Mouse (Mus musculus) forelimb bud, embryonic 11.5 days (tissue): ENCODE results near the gene Hddc2.

Experiments used
- DNase-seq: peaks from one replicate; pipeline ENCODE4 v3.0.0-alpha.2; 2012; ENCODE audit warnings: low read depth, low spot score

Hddc2 gene

DNA sequence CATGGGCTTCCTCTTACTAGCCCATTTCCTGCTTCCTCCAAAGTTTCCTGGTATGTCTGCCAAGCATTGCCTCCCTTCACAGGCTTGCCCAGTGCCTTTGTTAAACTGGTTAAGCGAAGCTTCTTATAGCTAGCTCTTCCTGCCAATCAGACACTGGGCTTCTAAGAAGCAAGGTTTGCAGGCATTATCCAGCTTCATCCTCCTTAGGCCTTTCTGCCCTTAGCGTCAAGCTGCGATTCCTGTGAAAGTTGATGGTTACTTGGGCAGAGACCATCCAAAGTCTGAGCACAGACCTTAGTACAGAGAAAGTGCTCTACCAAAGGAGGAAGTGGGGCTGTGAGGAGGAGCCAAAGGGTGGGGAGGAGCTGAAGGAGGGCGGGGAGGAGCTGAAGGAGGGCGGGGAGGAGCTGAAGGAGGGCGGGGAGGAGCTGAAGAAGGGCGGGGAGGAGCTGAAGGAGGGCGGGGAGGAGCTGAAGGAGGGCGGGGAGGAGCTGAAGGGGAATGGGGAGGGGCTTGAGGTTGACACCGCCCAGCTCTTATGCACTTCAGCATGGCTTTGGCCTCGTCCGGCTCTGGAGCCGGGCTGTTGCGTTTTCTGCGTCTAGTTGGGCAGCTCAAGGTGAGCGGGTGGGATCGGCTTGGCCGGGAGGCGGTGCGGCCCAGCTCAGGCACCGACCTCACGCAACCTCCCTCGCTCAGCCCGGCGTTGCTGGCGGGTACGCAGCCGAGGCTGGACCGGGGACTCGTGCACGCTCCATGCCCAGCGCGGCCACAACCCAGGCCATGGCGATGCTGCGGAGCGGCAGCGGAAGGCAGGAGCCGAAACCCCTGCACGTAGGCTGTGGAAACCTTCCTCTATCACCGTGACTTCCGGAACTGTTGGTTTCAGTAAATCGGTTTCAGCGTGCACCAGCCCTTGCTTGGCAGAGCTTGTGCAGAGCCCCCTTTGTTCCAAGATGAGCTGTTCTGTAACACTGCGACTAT lies at the start of gene Hddc2:
Hddc2 (plus strand) TSS at position 519 of the 984 bp plus-strand sequence.
- peak; percentile 90 for DNase-seq

DNA sequence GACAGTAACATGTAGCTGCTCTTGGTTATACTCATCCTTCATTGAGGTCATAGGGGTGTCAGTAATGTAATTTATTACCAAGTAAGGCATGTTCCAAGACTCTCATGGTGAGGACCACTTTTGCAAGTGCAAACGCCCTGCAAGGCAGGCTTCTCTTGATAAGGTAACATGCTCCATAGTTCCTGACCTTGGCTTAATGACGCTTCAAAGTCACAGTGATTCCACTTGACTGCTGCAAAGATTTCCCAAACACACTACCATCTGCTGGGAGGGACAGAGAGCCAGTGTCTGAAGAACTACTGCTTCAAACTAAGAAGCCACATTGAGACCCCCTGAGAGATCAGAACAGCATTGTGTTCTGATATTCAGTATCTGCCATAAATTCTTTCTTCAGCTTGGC lies 40.4 kb upstream of the Hddc2 start:
- DNase-seq = no peak

DNA sequence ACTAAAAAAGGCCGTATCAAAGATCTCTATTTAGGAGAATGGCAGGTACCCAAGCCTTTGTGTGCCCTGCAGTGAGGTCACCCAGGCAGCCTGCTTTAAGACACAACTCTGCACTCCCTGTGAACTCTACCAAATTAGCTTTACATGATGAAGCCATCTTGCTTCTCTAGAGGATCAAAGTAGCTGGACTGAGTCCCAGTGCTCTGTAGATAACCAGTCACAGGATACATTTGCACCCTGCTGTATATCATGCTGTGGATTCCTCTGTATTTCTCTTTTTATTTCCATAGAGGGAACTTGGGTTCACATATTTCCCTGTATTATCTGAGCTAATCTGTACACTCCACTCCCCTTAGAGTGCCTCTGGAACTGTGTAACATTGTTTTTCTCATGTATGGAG lies 40.0 kb upstream of the Hddc2 start:
- no peak for DNase-seq

DNA sequence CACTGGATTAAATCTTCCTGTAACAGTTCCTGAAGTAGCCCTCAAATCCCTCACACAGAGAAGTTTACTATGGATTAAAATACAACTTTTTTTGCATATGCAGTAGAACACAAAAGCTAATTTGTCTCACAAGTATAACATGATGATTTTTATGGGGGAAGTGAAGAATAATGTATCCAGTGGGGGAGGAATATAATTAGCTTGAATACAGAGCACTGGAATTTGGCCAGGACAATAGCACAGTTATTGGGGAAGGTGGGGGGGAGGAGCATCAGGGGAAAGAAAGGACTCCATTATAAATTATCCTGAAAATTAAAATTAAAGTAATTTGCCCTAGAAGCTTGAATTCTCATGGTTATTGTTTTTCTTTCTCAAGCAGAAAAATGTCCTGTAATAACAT lies 25.4 kb upstream of the Hddc2 start:
- DNase-seq = no peak

DNA sequence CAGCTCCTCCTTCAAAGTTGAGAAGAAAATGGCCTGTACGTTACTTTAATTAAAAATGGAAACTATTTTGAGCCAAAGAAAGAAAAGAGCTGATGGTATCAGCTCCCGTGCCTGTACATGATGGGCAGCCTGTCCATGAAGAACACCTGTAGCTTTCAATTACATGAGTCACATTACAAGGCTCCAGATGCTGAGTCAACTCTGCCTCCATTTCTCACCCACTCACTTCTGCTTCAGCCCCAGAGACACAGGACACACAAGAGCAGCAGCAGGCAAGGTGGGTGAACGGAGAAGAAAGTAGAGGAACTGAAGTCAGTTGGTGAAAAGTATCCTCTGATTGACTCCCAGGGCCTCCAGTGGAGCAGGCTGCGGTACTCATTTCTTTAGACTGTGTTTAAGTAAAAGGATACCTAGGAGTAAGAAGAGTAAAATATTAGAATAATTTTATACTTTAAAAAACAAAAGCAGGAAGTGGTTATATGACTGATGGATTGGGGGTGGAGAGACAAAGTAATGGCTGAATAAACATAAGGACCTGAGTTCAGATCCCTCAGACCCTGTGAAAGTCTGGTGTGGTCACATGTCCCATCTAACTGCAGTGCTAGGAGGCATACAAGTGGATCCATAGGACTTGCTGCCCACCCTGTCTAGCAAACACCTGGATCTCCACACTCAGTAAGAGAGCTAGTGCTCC lies 24.3 kb upstream of the Hddc2 start:
- no peak for DNase-seq

DNA sequence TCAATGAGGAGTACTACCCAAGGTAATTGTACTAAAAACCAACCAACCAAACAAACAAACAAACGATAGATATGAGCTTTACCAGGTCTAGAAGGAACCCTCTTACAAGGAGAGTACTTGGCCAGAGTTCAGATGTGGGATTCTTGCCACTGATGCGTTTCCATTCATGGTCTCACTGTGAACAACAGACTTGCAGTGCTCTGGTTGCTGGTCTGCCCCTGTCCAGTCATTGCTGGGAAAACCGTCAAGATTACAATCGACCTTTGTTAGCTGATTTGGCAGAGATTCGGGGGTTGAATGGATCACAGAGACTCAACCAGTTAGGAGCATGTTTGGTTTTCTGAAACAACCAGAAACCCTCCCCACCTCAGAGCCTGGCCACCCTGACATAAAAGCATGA lies 17.5 kb upstream of the Hddc2 start:
- DNase-seq = no peak

DNA sequence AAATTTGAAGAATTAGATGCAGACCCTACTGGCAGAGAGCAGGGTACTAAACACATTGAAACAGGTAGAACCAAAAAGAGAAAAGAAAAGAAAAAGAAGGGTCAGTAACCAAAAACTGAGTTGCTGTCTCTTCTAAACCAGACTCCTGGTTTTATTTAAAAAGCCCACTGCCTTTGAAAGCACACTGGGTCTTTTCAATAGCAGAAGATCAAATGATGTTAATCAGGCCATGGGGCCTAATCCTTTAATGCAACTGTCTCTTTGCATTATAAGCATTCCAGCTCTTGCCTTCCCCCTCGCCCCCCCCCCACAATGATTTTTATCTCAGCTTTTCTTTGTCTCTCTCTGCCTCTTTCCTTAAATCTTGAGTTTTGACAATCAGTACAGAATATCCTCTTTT lies 16.7 kb upstream of the Hddc2 start:
- DNase-seq = no peak

DNA sequence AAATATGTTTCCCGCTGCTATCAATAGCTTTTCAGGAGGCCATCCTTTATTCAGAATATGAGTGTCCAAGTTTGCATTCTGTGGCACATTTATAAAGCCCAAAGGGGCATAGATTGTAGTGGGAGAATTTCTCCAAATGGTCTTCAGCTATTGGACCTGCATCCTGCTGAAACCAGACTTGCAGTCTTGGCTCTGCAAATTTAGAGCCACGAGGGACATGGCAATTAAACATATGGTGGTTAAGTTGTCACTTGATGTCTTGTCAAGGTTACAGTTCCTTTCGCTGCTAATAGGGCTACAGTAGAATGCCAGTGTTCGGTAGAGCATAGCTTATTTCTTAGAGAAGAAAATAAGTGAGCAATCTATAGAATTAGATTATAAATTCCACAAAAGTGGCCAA lies 16.1 kb upstream of the Hddc2 start:
- DNase-seq = no peak

DNA sequence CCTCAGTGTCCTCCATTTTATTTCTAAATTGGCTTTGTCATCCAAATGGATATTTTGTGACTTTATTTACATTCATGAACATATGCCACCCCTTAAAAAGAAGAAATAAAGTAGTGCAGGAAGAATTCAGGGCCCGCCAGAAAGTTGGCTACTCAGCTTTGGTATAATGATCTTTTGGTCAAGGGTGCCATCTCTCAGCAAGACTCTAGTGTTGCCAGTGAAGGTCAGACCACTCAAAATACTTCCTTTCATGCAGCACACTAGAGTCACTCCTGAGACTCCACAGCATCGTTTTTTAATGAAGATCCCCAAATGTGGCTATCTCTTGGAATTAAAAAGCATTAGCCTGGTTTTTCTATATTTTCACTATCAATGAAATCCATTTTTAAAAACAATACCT lies 14.9 kb upstream of the Hddc2 start:
- no peak for DNase-seq

DNA sequence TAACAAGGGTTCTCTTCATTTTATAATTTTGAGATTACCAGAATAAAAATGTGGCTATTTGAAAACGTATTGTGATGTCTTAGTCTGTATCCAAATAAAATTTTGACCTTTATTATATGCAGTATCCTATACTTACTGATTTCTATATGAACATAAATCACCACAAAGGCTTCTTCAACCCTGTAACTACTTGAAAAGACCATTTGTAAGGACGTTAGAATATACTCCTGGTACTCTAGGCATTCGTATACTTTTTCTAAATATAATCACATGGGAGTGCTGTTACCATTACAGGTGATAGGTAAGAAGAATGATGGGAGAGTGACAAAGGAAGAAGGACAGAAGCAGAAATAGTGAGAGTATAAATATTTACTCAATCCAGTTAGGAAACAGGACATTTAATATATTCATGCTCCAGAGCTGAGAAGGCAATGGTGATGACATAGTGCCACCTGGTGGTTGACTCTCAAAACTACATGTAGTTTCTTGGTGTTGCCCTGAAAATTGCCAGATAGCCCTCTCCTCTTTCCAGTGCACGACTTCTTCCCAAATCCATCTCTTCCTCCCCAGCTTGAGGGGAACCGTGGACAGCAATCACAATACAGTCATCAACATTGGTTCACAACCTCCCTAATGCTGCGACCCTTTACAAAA lies 14.1 kb upstream of the Hddc2 start:
- DNase-seq = peak; percentile 84

DNA sequence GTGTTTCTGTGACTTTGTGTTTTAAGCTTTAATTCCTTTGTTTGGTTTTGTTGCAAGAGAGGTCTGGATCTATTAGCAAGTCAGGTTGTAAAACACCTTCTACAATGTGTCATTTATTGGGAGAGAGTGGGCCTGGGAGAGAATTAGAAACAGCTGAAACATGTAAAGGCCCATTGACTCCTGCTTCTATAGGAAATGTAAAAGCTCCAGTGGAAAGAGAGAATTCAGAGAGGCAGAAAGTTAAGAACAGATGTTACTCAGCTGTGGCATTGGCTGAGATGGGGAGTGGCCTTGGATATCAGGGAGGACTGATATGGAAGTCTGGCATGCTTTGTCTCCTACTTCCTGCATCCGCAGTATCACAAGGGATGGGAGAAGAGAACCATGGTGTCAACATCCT lies 12.9 kb upstream of the Hddc2 start:
- DNase-seq = peak; percentile 85

DNA sequence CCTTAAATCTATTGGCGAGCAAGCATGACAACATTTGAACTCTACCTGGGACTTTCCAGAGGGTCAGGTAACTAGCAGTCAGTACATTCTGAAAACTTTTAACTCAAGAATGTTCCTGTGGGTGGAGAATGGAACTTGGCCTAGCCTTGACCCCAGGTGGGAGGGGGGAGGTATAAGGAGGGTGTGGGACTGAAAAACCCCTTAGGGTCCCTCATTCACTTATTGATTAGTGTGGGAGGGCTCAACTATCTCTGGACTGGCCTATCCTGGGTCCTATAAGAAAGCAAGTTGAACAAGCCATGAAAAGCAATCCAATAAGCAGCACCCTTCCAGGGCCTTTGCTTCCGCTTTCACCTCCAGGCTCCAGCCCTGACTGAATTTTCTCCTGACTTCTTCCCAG lies 9.7 kb upstream of the Hddc2 start:
- no peak for DNase-seq

DNA sequence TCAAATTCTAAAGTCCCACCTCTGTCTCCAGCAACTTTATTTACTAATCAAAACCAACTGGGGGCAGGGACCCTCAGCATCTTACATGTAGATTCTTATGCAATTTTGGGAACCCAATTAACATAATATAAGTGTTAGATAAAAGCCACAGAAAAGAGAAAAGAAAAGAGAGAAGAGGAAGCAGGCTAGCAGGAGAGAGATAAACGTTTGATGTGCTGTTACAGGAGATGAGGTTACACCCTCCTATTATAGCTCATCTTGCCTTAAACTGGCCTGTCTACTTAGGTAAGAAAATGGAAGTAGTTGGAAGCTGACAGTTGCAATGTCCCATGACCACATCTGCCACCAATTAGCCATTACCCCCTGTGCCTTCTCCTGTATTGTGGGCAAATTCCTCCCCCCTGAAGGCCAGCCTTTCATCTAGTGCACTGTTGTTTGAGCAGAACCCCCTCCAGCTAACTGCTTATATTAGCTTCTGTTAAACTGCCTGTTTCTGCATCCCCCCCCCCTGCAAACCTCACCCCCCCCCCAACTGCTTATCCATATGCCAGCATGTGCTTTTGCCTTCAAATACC lies 6.1 kb upstream of the Hddc2 start:
- DNase-seq = peak; percentile 59

DNA sequence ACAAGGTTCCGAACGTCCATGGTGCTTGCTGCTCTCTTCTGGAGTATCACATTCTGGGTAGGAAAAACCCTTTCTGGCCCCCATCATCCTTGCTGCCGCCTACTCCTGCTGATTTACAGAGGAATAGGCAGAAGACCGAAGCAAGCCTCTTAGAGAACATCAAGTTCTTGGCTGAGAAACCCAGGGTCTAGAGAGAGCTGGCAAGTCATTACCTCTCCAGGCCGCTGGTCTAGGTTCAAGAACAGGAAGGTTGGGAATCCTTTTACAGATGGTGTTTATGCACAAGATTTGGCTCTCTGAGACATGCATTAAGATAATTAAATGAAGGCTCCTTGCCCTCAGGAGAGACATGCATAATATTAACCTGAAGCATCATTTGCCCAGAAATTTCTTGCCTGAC lies 5.3 kb downstream of the Hddc2 start:
- DNase-seq = no peak

DNA sequence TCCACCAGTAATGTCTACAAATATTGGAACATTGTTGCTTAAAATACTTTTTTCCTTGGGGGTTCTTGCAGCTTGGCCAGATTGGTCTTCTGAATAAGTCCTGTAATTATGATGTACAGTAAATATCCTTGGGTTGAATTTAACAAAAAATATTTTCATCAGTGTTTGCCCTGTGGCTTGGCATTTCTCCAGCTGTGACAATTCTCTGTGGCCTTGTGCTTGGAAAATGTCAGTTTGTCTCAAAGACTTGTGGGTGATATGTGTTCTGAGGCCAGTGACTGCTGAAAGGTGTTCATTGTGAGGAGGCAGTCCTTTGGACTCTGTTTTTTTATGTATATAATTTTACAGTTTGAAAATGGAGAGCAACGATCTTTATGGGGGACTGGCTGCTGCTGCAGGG lies 16.3 kb downstream of the Hddc2 start:
- DNase-seq = no peak

DNA sequence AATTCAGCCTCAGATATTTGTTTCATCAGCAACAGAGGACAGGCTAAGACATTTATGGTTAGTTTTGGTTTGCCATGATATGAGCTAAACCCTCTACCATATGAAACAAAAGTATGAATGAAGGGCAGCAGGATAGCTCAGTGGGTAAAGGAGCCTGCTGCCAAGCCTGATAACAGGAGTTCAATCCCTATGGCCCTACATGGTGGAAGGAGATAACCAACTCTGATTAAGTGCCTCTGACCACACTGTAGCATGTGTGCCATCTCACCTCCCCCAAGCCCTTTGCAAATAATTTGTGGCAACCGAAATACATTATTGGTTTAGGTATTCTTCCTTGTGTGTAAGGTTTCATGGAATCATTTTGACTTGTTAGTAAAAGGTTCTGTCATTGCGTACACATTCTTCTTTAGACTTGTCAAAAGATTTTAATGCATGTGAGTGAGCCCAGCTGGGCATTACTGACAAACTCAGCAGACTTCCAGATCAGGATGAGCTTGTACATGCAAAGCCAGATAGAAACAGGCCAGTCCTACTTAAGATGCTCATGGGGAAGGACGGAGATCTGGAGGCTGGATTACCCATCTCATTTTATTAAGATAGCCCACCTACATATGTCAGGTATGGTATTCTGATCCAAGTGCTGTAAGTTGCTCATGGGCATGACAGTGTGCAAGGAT lies 17.2 kb downstream of the Hddc2 start:
- no peak for DNase-seq

DNA sequence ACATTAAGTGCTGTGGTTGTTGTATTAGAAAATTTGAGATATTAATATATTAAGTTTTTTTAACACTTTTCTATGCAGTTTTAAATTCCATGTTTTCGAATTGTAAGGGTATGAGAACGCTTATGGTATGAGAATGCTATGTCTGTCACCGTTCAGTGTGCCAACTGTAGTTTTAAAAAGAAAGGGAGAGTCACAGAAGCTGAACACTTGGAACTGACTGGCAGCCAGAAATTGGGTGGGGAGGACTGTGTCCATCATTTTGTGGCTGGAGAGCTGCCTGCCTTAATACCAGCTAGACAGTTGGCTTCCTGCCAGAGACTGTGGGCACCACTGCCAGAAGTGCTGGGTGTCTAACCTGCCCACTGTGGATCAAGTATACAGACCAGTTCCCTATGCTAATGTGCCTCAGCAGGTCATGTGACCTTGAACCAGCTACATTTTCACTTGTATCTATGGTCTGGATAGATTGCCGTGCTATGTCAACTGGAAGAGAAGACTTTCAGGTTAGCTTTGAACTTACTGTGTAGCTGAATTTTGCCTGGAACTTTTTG lies 18.1 kb downstream of the Hddc2 start:
- DNase-seq = no peak

DNA sequence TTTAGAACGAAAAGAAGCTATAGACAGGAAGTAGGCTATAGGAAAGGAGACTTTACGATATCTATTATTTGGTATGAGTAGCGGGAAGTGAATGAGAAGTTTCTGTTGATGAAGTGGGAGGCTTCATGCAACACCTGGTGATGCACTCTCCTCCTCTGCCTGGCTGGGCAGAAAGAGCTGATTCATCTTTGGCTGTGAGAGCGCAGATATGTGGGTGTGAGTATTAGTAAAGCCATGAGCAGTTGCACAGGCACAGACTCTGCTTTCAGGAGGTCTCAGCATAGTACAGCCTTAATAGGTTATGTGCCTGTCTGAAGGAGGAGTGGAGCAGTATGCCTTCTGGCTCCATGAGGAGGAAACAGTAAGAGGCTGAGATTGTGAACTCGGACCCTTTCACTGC lies 23.2 kb downstream of the Hddc2 start:
- DNase-seq = no peak

DNA sequence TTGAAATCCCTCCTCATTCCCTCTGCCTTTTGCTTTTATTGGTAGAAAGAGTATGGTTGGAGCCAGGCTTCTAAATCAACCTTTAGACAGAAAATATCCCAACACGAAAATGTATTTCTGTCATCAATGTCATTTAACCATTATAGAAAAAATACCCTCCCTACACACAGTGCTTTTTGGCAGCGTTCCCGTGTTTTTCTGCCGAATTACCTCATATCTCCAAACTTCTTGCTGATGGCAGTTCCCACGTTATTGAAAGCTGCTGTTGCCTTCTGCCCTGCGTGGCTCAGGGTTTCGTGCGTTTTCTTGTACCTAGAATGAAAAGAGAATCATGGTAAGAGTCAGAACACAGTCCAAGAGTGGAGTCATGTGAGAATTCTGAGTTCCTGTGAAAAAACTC lies 33.2 kb downstream of the Hddc2 start:
- no peak for DNase-seq

DNA sequence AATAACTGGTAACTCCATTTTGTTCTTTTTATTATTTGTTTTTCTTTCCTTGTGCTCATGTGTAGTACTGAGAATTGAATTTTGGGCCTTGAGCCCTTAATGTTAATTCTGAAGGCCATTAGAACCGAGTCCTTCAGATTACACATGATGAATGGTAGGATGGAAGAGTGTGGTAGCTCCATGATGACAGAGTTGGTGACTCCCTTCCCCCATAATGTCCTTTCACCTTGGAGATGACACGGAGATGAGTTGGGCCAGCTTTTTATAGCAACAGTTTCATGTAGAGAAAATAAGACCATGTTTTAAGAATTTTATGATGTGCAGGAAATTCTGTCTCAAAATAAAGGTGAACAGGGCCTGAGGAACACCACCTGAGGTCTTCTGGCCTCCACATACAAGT lies 37.9 kb downstream of the Hddc2 start:
- DNase-seq = no peak

DNA sequence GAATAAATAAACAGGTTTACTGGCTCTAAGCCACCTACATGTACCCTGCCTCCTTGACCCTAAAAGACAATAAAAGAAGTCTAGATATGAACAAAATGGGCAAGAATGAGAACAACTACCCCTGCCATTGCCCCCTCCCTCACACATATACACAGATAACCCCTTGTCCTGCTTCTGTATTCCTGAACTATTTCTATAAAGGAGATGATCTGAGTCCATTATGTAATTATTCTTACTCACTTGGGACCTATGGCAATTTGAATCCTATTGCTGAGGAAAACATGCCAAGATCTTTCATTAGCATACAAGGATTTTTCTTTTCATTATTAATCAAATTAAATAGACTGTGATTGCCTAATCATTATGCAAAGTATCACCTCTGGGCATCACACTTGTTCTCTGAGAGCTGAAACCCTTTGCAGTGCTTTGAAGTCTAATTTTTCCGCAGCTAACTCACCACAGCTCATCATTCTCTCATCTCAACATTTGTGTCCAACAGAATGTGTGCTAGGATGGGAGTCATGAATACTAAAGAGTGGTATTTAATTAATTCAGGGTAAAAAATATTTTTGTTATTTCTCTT lies 39.8 kb downstream of the Hddc2 start:
- DNase-seq = no peak
